ENCODE assay signal across 8 mouse cellular contexts in genomic region chr17:24389865-24390264, GRCm38 (mm10). TPM values are rescaled to one million over a fixed set of nuclear protein-coding genes. Genes with fewer than 3 reads are reported as not detected.
A peak's percentile ranks its signal among the peaks of the same experiment; 100 is the strongest.
DNase-seq lines count a peak whose midpoint lies in the region.

No protein-coding gene starts in this region.

- intact Hi-C loops in heart, postnatal 10 days (cut with DNase I): loop anchor here (1.0 to 5.0 kb wide), 3 partner anchors 153 to 238 kb away; partner anchors contain the start of gene Pdpk1
- intact Hi-C loops in left cerebral cortex, postnatal 25 days (cut with DNase I): loop anchor here (2.0 to 5.0 kb wide), 2 partner anchors 217 to 238 kb away; partner anchors contain the start of gene Pdpk1

- DNase-seq in left cerebral cortex, adult 18-20 months (ENCODE audit: low spot score in 2 of 2): peak; percentile 56 to 59
- no peak for DNase-seq in left cerebral cortex, adult 11 months (ENCODE audit: low spot score)
- peak; percentile 27 for DNase-seq in Muller cell, postnatal 12 days (ENCODE audit: inconsistent ontology term)
- DNase-seq in cerebellum, adult 18-20 months: peak; percentile 59 to 75
- DNase-seq in heart, postnatal 10 days: peak; percentile 62 to 78
- DNase-seq in left cerebral cortex, postnatal 25 days (ENCODE audit: low spot score in 2 of 2): peak; percentile 41 to 50
- peak; percentile 76 for DNase-seq in retina, embryonic 14.5 days (ENCODE audit: low spot score)
- no peak for DNase-seq in yolk sac, embryonic 10.5 days (ENCODE audit: low spot score)

RNA-seq across cellular contexts. Expression of gene Rnps1, which starts 24.5 kb away (rescaled TPM):
- 100 to 1,000 TPM; 129 to 133 TPM for total RNA-seq in left cerebral cortex, adult 18-20 months (2021)
- total RNA-seq in heart, postnatal 10 days (2021): 10 to 100 TPM; 94.7 to 97.3 TPM
- total RNA-seq in left cerebral cortex, postnatal 25 days (2021): 100 to 1,000 TPM; 134 to 138 TPM

RNA-seq across cellular contexts. Expression of gene Eci1, which starts 36.6 kb away (rescaled TPM):
- 10 to 100 TPM; 28.0 to 28.7 TPM for total RNA-seq in left cerebral cortex, adult 18-20 months (2021)
- total RNA-seq in heart, postnatal 10 days (2021): 100 to 1,000 TPM; 412 to 459 TPM
- 10 to 100 TPM; 21.4 to 28.1 TPM for total RNA-seq in left cerebral cortex, postnatal 25 days (2021)

RNA-seq across cellular contexts. Expression of gene Abca3, which starts 38.1 kb away (rescaled TPM):
- 10 to 100 TPM; 66.5 to 69.8 TPM for total RNA-seq in left cerebral cortex, adult 18-20 months (2021)
- total RNA-seq in heart, postnatal 10 days (2021): 10 to 100 TPM; 14.5 to 15.3 TPM
- total RNA-seq in left cerebral cortex, postnatal 25 days (2021): 10 to 100 TPM; 78.7 to 81.7 TPM

RNA-seq across cellular contexts. Expression of gene Abca17, which starts 39.0 kb away (rescaled TPM):
- 1 to 10 TPM in 1 of 2 experiments, under 1 TPM in 1; 0.91 to 1.3 TPM for total RNA-seq in left cerebral cortex, adult 18-20 months (2021)
- not detected for total RNA-seq in heart, postnatal 10 days (2021)
- 1 to 10 TPM; 1.2 to 1.4 TPM for total RNA-seq in left cerebral cortex, postnatal 25 days (2021)

RNA-seq across cellular contexts. Expression of gene Dnase1l2, which starts 53.0 kb away (rescaled TPM):
- total RNA-seq in left cerebral cortex, adult 18-20 months (2021): 10 to 100 TPM; 10.0 to 10.1 TPM
- 1 to 10 TPM; 1.0 to 1.6 TPM for total RNA-seq in heart, postnatal 10 days (2021)
- total RNA-seq in left cerebral cortex, postnatal 25 days (2021): 1 to 10 TPM; 6.4 to 8.1 TPM

Comparison
In these comparisons a context has a peak if more than half of its experiments do, and no peak if none do; other contexts are left out.
1. DNase-seq: peak in left cerebral cortex, adult 18-20 months (2 of 2), Muller cell, postnatal 12 days (single experiment), cerebellum, adult 18-20 months (2 of 2), heart, postnatal 10 days (2 of 2), left cerebral cortex, postnatal 25 days (2 of 2) and retina, embryonic 14.5 days (single experiment); none in left cerebral cortex, adult 11 months (single experiment) and yolk sac, embryonic 10.5 days (single experiment).
2. RNA of gene Eci1, which starts 36.6 kb away (total RNA-seq): 412 to 459 TPM in heart, postnatal 10 days; 28.0 to 28.7 TPM in left cerebral cortex, adult 18-20 months and 21.4 to 28.1 TPM in left cerebral cortex, postnatal 25 days; every median in the first group is over 10 times any median in the second.
3. RNA of gene Abca3, which starts 38.1 kb away (total RNA-seq): 78.7 to 81.7 TPM in left cerebral cortex, postnatal 25 days and 66.5 to 69.8 TPM in left cerebral cortex, adult 18-20 months; 14.5 to 15.3 TPM in heart, postnatal 10 days; every median in the first group is over 4 times any median in the second.